Mouse (Mus musculus) MEL (cell line): ENCODE measurements around the gene Arl8a. TPM values are rescaled to one million over a fixed set of nuclear protein-coding genes. Genes with fewer than 3 reads are reported as not detected.
A peak's percentile ranks its signal among the peaks of the same experiment; 100 is the strongest.

Source experiments
- DNase-seq: peaks from one replicate; pipeline ENCODE4 v3.0.0; 2011; ENCODE audit warnings: low read depth, low spot score
- H3K27ac ChIP-seq: 2 replicates; pipeline ENCODE4 v1.5.1; 2012; ENCODE audit warnings: low read depth, mild to moderate bottlenecking, control low read depth, low read length, moderate library complexity; ENCODE audit not compliant: control insufficient read depth
- H3K27me3 ChIP-seq, 2 experiments: fragments of 150-350 bp in 1 of 2; sonication (generic) in 1 of 2; 2 replicates each; pipeline ENCODE4 v1.6.1; 2012; ENCODE audit warnings: low read length in 2 of 2, mild to moderate bottlenecking in 2 of 2, improper control_type of control experiment in 1 of 2, moderate library complexity in 1 of 2; ENCODE audit not compliant: insufficient read depth in 2 of 2, control insufficient read depth in 1 of 2
- H3K36me3 ChIP-seq, 2 experiments: 2 replicates each; pipeline ENCODE4 v1.6.1; 2012 to 2014; ENCODE audit warnings: low read length in 2 of 2, improper control_type of control experiment in 1 of 2, inconsistent platforms in 1 of 2, mild to moderate bottlenecking in 1 of 2; ENCODE audit not compliant: insufficient read depth in 2 of 2, control insufficient read depth in 1 of 2
- H3K4me1 ChIP-seq, 2 experiments: fragments of 150-350 bp in 1 of 2; sonication (generic) in 1 of 2; 2 replicates each; pipeline ENCODE4 v1.6.1; 2012; ENCODE audit warnings: low read length in 2 of 2, improper control_type of control experiment in 1 of 2, mild to moderate bottlenecking in 1 of 2; ENCODE audit not compliant: insufficient read depth in 2 of 2, control insufficient read depth in 1 of 2
- H3K4me3 ChIP-seq, 2 experiments: fragments of 150-350 bp in 1 of 2; sonication (generic) in 1 of 2; 2 replicates each; pipeline ENCODE4 v1.5.1; 2012; ENCODE audit warnings: low read depth in 2 of 2, low read length in 2 of 2, mild to moderate bottlenecking in 2 of 2, moderate library complexity in 2 of 2, control low read depth in 1 of 2, improper control_type of control experiment in 1 of 2; ENCODE audit not compliant: control insufficient read depth in 1 of 2, insufficient read depth in 1 of 2
- H3K79me2 ChIP-seq: 2 replicates; pipeline ENCODE4 v1.6.1; 2012; ENCODE audit warnings: mild to moderate bottlenecking, low read length, moderate library complexity; ENCODE audit not compliant: control insufficient read depth, poor library complexity, insufficient read depth
- H3K9ac ChIP-seq: 2 replicates; pipeline ENCODE4 v1.6.1; 2012; ENCODE audit warnings: low read depth, mild to moderate bottlenecking, control low read depth, low read length, moderate library complexity; ENCODE audit not compliant: control insufficient read depth, poor library complexity, severe bottlenecking
- H3K9me3 ChIP-seq: fragments of 150-350 bp; sonication (generic); replicated peaks from 2 replicates; pipeline ENCODE4 v1.6.1; 2012; ENCODE audit warnings: mild to moderate bottlenecking, low read length, improper control_type of control experiment, moderate library complexity; ENCODE audit not compliant: insufficient read depth
- CTCF ChIP-seq, 3 experiments: IDR thresholded peaks in 2 of 3; conservative IDR thresholded peaks in 1 of 3; 2 replicates each; pipeline ENCODE4 v1.5.1; 2011 to 2012; ENCODE audit warnings: low read length in 3 of 3, low read depth in 2 of 3, mild to moderate bottlenecking in 2 of 3, improper control_type of control experiment in 1 of 3, inconsistent platforms in 1 of 3, mixed read lengths in 1 of 3, moderate library complexity in 1 of 3; ENCODE audit not compliant: control insufficient read depth in 1 of 3, insufficient read depth in 1 of 3, poor library complexity in 1 of 3, severe bottlenecking in 1 of 3
- ELF1 ChIP-seq: IDR thresholded peaks from 2 replicates; pipeline ENCODE4 v1.6.1; 2014; ENCODE audit warnings: low read depth, mild to moderate bottlenecking, inconsistent platforms, low read length, improper control_type of control experiment, moderate library complexity
- JUND ChIP-seq: IDR thresholded peaks from 2 replicates; pipeline ENCODE4 v1.6.1; 2011; ENCODE audit warnings: low read depth, mild to moderate bottlenecking, improper control_type of control experiment, low read length
- MAZ ChIP-seq: IDR thresholded peaks from 2 replicates; pipeline ENCODE4 v1.6.1; 2012; ENCODE audit warnings: low read depth, mild to moderate bottlenecking, inconsistent platforms, low read length, improper control_type of control experiment
- MYB ChIP-seq: IDR thresholded peaks from 2 replicates; pipeline ENCODE4 v1.6.1; 2011; ENCODE audit warnings: mild to moderate bottlenecking, low read depth, low read length, improper control_type of control experiment
- NELFE ChIP-seq: IDR thresholded peaks from 2 replicates; pipeline ENCODE4 v1.6.1; 2011; ENCODE audit warnings: low read depth, low read length, improper control_type of control experiment
- RAD21 ChIP-seq: IDR thresholded peaks from 2 replicates; pipeline ENCODE4 v1.6.1; 2011; ENCODE audit warnings: mild to moderate bottlenecking, low read depth, low read length, improper control_type of control experiment
- SIN3A ChIP-seq: IDR thresholded peaks from 2 replicates; pipeline ENCODE4 v1.6.1; 2012; ENCODE audit warnings: low read length, improper control_type of control experiment, inconsistent platforms
- TAL1 ChIP-seq: IDR thresholded peaks from 2 replicates; pipeline ENCODE4 v1.6.1; 2012; ENCODE audit warnings: mild to moderate bottlenecking, inconsistent platforms, low read length, moderate library complexity, mixed read lengths
- USF1 ChIP-seq: IDR thresholded peaks from 2 replicates; pipeline ENCODE4 v1.6.1; 2014; ENCODE audit warnings: low read depth, mild to moderate bottlenecking, inconsistent platforms, low read length, improper control_type of control experiment, moderate library complexity
- ZC3H11A ChIP-seq: IDR thresholded peaks from 2 replicates; pipeline ENCODE4 v1.6.1; 2012; ENCODE audit warnings: low read depth, mild to moderate bottlenecking, inconsistent platforms, low read length, improper control_type of control experiment
- ZKSCAN1 ChIP-seq: IDR thresholded peaks from 2 replicates; pipeline ENCODE4 v1.6.1; 2012; ENCODE audit warnings: low read depth, mild to moderate bottlenecking, inconsistent platforms, low read length, improper control_type of control experiment, moderate library complexity
- ZNF384 ChIP-seq: IDR thresholded peaks from 2 replicates; pipeline ENCODE4 v1.6.1; 2012; ENCODE audit warnings: low read depth, mild to moderate bottlenecking, inconsistent platforms, low read length, improper control_type of control experiment
- polyA plus RNA-seq, 2 experiments: library from polyadenylated mRNA; stranded (reverse) in 1 of 2; unstranded in 1 of 2; fragments of >175 nt in 1 of 2; fragments of >200 nt in 1 of 2; gene quantifications; 2 replicates each; pipeline versions ENCODE4 v1.2.1 to v1.2.4; 2012; ENCODE audit warnings: low replicate concordance in 2 of 2, low read depth in 1 of 2; ENCODE audit not compliant: insufficient read length in 2 of 2, insufficient read depth in 1 of 2, missing spikeins in 1 of 2
- total RNA-seq: library from RNA; depleted of rRNA; stranded (reverse); fragments of 300-350 nt; gene quantifications from 2 replicates; pipeline ENCODE4 v1.2.3, GENCODE M21; 2012

The Arl8a gene
- total and polyA plus RNA-seq, 3 experiments = 8.0 to 47.7 TPM; not detected in 1

- Histone ChIP-seq H3K9me3 (no peaks in the 10 kb centered on the region), H3K4me3 (no peak overlapping the region), H3K27ac (no peak overlapping the region), H3K9ac (no peak overlapping the region), H3K4me1 (peaks cover 0 to 14% of the 10 kb centered on the region in 2 experiments; a peak in 3 of 4 replicates), H3K27me3 (no peaks in the 10 kb centered on the region), H3K79me2 (no peaks in the 10 kb centered on the region), H3K36me3 (peaks cover 0 to 3% of the 10 kb centered on the region in 2 experiments; a peak in 1 of 4 replicates)
- DNase-seq = no peak
- TF ChIP-seq MAZ (no peak), RAD21 (no peak), NELFE (no peak), TAL1 (no peak), JUND (no peak), ZKSCAN1 (no peak), USF1 (no peak), ZC3H11A (no peak), SIN3A (no peak), ELF1 (no peak), CTCF (IDR thresholded peaks at IDR 0.05 in 2 of 3, conservative IDR thresholded peaks at IDR 0.05 in 1 of 3; ENCODE audit: control insufficient read depth in 1 of 3, insufficient read depth in 1 of 3, low read depth in 2 of 3, low read length in 3 of 3, poor library complexity in 1 of 3, severe bottlenecking in 1 of 3) (no peak), MYB (no peak)
These were observed 49.4 kb downstream of the Arl8a start for GRCm38 (mm10) chr1:135195907-135196440.

- Histone ChIP-seq H3K4me3 (no peak overlapping the region), H3K36me3 (peaks cover 0 to 3% of the 10 kb centered on the region in 2 experiments; a peak in 1 of 4 replicates), H3K4me1 (peaks cover 0 to 14% of the 10 kb centered on the region in 2 experiments; a peak in 3 of 4 replicates), H3K27me3 (no peaks in the 10 kb centered on the region)
- TF ChIP-seq ZNF384 (0 out of 2 replicates have a peak, but pooled peaks have one; percentile 0), MYB (no peak), RAD21 (no peak), ELF1 (no peak)
- TF ChIP-seq, all 39 proteins: peak for 1
- H3K9me3 ChIP-seq = no peaks in the 10 kb centered on the region
- DNase-seq = no peak
- no peak overlapping the region for H3K27ac ChIP-seq
- no peaks in the 10 kb centered on the region for H3K79me2 ChIP-seq
- no peak overlapping the region for H3K9ac ChIP-seq
These were observed 51.8 kb downstream of the Arl8a start for GRCm38 (mm10) chr1:135198412-135198811.
